Mouse (Mus musculus): ENCODE measurements around the gene 4930519P11Rik.

DNA sequence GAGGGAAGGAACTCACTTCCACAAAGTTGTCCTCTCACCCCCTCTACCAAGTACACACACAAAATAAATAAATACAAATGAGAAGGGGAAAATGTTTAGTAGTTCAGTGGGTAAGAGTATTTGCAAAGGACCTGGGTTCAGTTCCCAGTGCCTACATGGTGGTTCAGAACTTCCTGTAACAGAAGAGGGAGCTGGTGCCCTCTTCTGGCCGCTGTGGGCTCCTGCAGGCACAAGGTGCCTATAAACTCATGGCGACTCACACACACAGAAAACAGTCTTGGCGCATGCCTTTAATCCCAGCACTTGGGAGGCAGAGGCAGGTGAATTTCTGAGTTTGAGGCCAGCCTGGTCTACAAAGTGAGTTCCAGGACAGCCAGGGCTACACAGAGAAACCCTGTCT is 25.3 kb upstream of the 4930519P11Rik start:
- TF ChIP-seq POLR2A (IDR thresholded peaks at IDR 0.05; ENCODE audit: borderline replicate concordance, low read depth, low read length) (no peak), CTCF (IDR thresholded peaks at IDR 0.05; ENCODE audit: low read depth, low read length) (no peak)

Measured in bone marrow macrophage, adult 2 months (primary cell).